In genomic region chr7:19789904-19790347, GRCm38 (mm10) we compare ENCODE assay signal across 8 mouse cellular contexts. TPM values are rescaled to one million over a fixed set of nuclear protein-coding genes. Genes with fewer than 3 reads are reported as not detected.
A peak's percentile ranks its signal among the peaks of the same experiment; 100 is the strongest.
DNase-seq lines count a peak whose midpoint lies in the region; ATAC-seq and TF ChIP-seq lines count a peak whose summit lies in the region.

No protein-coding gene starts in this region.

- peak overlapping the region; percentile 63 for H3K9ac ChIP-seq in heart, embryonic 15.5 days
- H3K9ac ChIP-seq in liver, embryonic 14.5 days (replicated peaks) = no peak overlapping the region
- H3K9ac ChIP-seq in stomach, embryonic 15.5 days = peak overlapping the region; percentile 37

- H3K36me3 ChIP-seq in forebrain, embryonic 10.5 days (replicated peaks) = no peaks in the 10 kb centered on the region
- H3K36me3 ChIP-seq in heart, embryonic 15.5 days = no peaks in the 10 kb centered on the region
- H3K36me3 ChIP-seq in liver, embryonic 14.5 days (replicated peaks; ENCODE audit: control insufficient read depth, insufficient read depth, low read depth) = no peaks in the 10 kb centered on the region
- no peaks in the 10 kb centered on the region for H3K36me3 ChIP-seq in stomach, embryonic 15.5 days

- peaks cover 27% of the 10 kb centered on the region for H3K27me3 ChIP-seq in forebrain, embryonic 10.5 days (ENCODE audit: poor library complexity, severe bottlenecking)
- H3K27me3 ChIP-seq in heart, embryonic 15.5 days = no peaks in the 10 kb centered on the region; the same call in 1 of the 2 replicates
- no peaks in the 10 kb centered on the region for H3K27me3 ChIP-seq in liver, embryonic 14.5 days (ENCODE audit: control insufficient read depth, insufficient read depth, low read length)
- H3K27me3 ChIP-seq in stomach, embryonic 15.5 days (replicated peaks) = no peaks in the 10 kb centered on the region

- H3K4me3 ChIP-seq in forebrain, embryonic 10.5 days = peak overlapping the region; percentile 54
- H3K4me3 ChIP-seq in heart, embryonic 15.5 days = peak overlapping the region; percentile 50
- H3K4me3 ChIP-seq in liver, embryonic 14.5 days (ENCODE audit: insufficient read depth in 1 of 2, low read depth in 2 of 2, low read length in 2 of 2) = peak overlapping the region in 1 of 2 experiments; percentile 4; a peak in 1 of 4 replicates
- H3K4me3 ChIP-seq in stomach, embryonic 15.5 days (replicated peaks) = peak overlapping the region; percentile 36

- 1% methylated on average over 19 of the region's 19 CpGs for WGBS in forebrain, embryonic 10.5 days
- WGBS in heart, embryonic 15.5 days = under 1% methylated on average over 19 of the region's 19 CpGs
- WGBS in liver, embryonic 14.5 days (ENCODE audit: insufficient replicate concordance) = under 1% methylated on average over 19 of the region's 19 CpGs
- 2% methylated on average over 19 of the region's 19 CpGs for WGBS in stomach, embryonic 15.5 days

- peak; percentile 98 for TF ChIP-seq CTCF in liver, embryonic 14.5 days (IDR thresholded peaks at IDR 0.05; ENCODE audit: low read depth)

- peak; percentile 86 for ATAC-seq in CD4-positive, CD25-positive, alpha-beta regulatory T cell, adult 4 months
- peak; percentile 61 for ATAC-seq in heart, embryonic 15.5 days (replicated peaks; ENCODE audit: insufficient number of reproducible peaks, insufficient read depth, low FRiP score, low read depth)
- ATAC-seq in liver, embryonic 14.5 days (ENCODE audit: insufficient read depth) = peak; percentile 55; the same call in 1 of the 2 replicates
- ATAC-seq in stomach, embryonic 15.5 days (ENCODE audit: insufficient read depth, low FRiP score, low read depth) = peak; percentile 41; the same call in 1 of the 2 replicates

- H3K4me2 ChIP-seq in heart, embryonic 15.5 days = peak overlapping the region; percentile 91
- peak overlapping the region; percentile 39 for H3K4me2 ChIP-seq in liver, embryonic 14.5 days (ENCODE audit: low read depth)
- H3K4me2 ChIP-seq in stomach, embryonic 15.5 days = peak overlapping the region; percentile 77

- TF ChIP-seq EP300 in liver, embryonic 14.5 days (IDR thresholded peaks at IDR 0.05; ENCODE audit: low read depth) = no peak

- peaks cover 11% of the 10 kb centered on the region; the same call in 1 of the 2 replicates for H3K9me3 ChIP-seq in forebrain, embryonic 10.5 days
- no peaks in the 10 kb centered on the region for H3K9me3 ChIP-seq in heart, embryonic 15.5 days (replicated peaks)
- no peaks in the 10 kb centered on the region for H3K9me3 ChIP-seq in liver, embryonic 14.5 days (ENCODE audit: control insufficient read depth, low read length)
- H3K9me3 ChIP-seq in stomach, embryonic 15.5 days = no peaks in the 10 kb centered on the region

- DNase-seq in c-Kit-positive CD71-negative TER-119-negative erythroid progenitor cells, embryonic 14.5 days (ENCODE audit: low read depth) = peak; percentile 77
- DNase-seq in forebrain, embryonic 10.5 days (ENCODE audit: extremely low spot score, low spot score) = peak; percentile 89
- DNase-seq in kidney, postnatal 25 days = peak; percentile 90 to 94
- DNase-seq in liver, embryonic 14.5 days (ENCODE audit: low read depth in 3 of 3, low spot score in 3 of 3) = peak; percentile 26 to 51 (median 38)
- peak; percentile 96 for DNase-seq in neural tube, embryonic 10.5 days (ENCODE audit: extremely low spot score, low spot score)

- H3K4me1 ChIP-seq in forebrain, embryonic 10.5 days = peaks cover 18% of the 10 kb centered on the region
- peaks cover 6% of the 10 kb centered on the region for H3K4me1 ChIP-seq in heart, embryonic 15.5 days (replicated peaks)
- H3K4me1 ChIP-seq in liver, embryonic 14.5 days (replicated peaks; ENCODE audit: control insufficient read depth in 2 of 2, insufficient read depth in 2 of 2, low read length in 1 of 2) = 0 out of 4 replicates have a peak, but pooled peaks cover 0 to 3% of the 10 kb centered on the region in 2 experiments
- H3K4me1 ChIP-seq in stomach, embryonic 15.5 days = peaks cover 6% of the 10 kb centered on the region

- H3K27ac ChIP-seq in forebrain, embryonic 10.5 days = peak overlapping the region; percentile 72
- peak overlapping the region; percentile 47; the same call in 1 of the 2 replicates for H3K27ac ChIP-seq in heart, embryonic 15.5 days
- H3K27ac ChIP-seq in liver, embryonic 14.5 days = no peak overlapping the region
- H3K27ac ChIP-seq in stomach, embryonic 15.5 days = no peak overlapping the region

RNA-seq across cellular contexts. Expression of gene Cblc, which starts 6.7 kb away (rescaled TPM):
- not detected for polyA plus RNA-seq in CD4-positive, CD25-positive, alpha-beta regulatory T cell, adult 4 months (2017; shearing (Covaris generic))
- polyA plus RNA-seq in forebrain, embryonic 10.5 days (2016; fragmentation: Nextera tagmentation; extraction: Ambion mirVana) = 0.53 and 1.2 TPM in 2 replicates
- 0.47 and 2.5 TPM in 2 replicates for polyA plus RNA-seq in heart, embryonic 15.5 days (2015; fragmentation: Nextera tagmentation; extraction: Ambion mirVana)
- 0.95 and 1.2 TPM in 2 replicates for polyA plus RNA-seq in liver, embryonic 14.5 days (2012; rRNA removed)
- 1.1 and 1.3 TPM in 2 replicates for polyA plus RNA-seq in liver, embryonic 14.5 days (2014; fragmentation: Nextera tagmentation; extraction: Ambion mirVana)
- polyA plus RNA-seq in stomach, embryonic 15.5 days (2015; fragmentation: Nextera tagmentation; extraction: Ambion mirVana) = 24.3 and 24.6 TPM in 2 replicates

RNA-seq across cellular contexts. Expression of gene Bcam, which starts 19.1 kb away (rescaled TPM):
- polyA plus RNA-seq in CD4-positive, CD25-positive, alpha-beta regulatory T cell, adult 4 months (2017; shearing (Covaris generic)) = 1 to 10 TPM; 2.5 to 3.7 TPM
- 33.1 and 37.3 TPM in 2 replicates for polyA plus RNA-seq in forebrain, embryonic 10.5 days (2016; fragmentation: Nextera tagmentation; extraction: Ambion mirVana)
- polyA plus RNA-seq in heart, embryonic 15.5 days (2015; fragmentation: Nextera tagmentation; extraction: Ambion mirVana) = 358 and 380 TPM in 2 replicates
- polyA plus RNA-seq in liver, embryonic 14.5 days (2012; rRNA removed) = 6.3 and 7.6 TPM in 2 replicates
- polyA plus RNA-seq in liver, embryonic 14.5 days (2014; fragmentation: Nextera tagmentation; extraction: Ambion mirVana) = 4.9 and 6.6 TPM in 2 replicates
- polyA plus RNA-seq in stomach, embryonic 15.5 days (2015; fragmentation: Nextera tagmentation; extraction: Ambion mirVana) = 129 and 151 TPM in 2 replicates

RNA-seq across cellular contexts. Expression of gene Bcl3, which starts 32.6 kb away (rescaled TPM):
- polyA plus RNA-seq in CD4-positive, CD25-positive, alpha-beta regulatory T cell, adult 4 months (2017; shearing (Covaris generic)) = 10 to 100 TPM; 16.0 to 20.5 TPM
- polyA plus RNA-seq in forebrain, embryonic 10.5 days (2016; fragmentation: Nextera tagmentation; extraction: Ambion mirVana) = 0.91 and 1.4 TPM in 2 replicates
- polyA plus RNA-seq in heart, embryonic 15.5 days (2015; fragmentation: Nextera tagmentation; extraction: Ambion mirVana) = 2.0 and 4.7 TPM in 2 replicates
- 2.7 and 3.1 TPM in 2 replicates for polyA plus RNA-seq in liver, embryonic 14.5 days (2012; rRNA removed)
- polyA plus RNA-seq in liver, embryonic 14.5 days (2014; fragmentation: Nextera tagmentation; extraction: Ambion mirVana) = 3.5 and 3.8 TPM in 2 replicates
- 8.9 and 10.4 TPM in 2 replicates for polyA plus RNA-seq in stomach, embryonic 15.5 days (2015; fragmentation: Nextera tagmentation; extraction: Ambion mirVana)

RNA-seq across cellular contexts. Expression of gene Nectin2, which starts 39.6 kb away (rescaled TPM):
- polyA plus RNA-seq in CD4-positive, CD25-positive, alpha-beta regulatory T cell, adult 4 months (2017; shearing (Covaris generic)) = under 1 TPM in 1 of 2 experiments, not detected in 1; 0.12 TPM
- 84.2 and 97.3 TPM in 2 replicates for polyA plus RNA-seq in forebrain, embryonic 10.5 days (2016; fragmentation: Nextera tagmentation; extraction: Ambion mirVana)
- polyA plus RNA-seq in heart, embryonic 15.5 days (2015; fragmentation: Nextera tagmentation; extraction: Ambion mirVana) = 66.5 and 81.4 TPM in 2 replicates
- 7.8 and 8.9 TPM in 2 replicates for polyA plus RNA-seq in liver, embryonic 14.5 days (2012; rRNA removed)
- 10.2 and 10.3 TPM in 2 replicates for polyA plus RNA-seq in liver, embryonic 14.5 days (2014; fragmentation: Nextera tagmentation; extraction: Ambion mirVana)
- polyA plus RNA-seq in stomach, embryonic 15.5 days (2015; fragmentation: Nextera tagmentation; extraction: Ambion mirVana) = 129 and 136 TPM in 2 replicates

Comparison
In these comparisons a context has a peak if more than half of its experiments do, and no peak if none do; other contexts are left out.
1. DNase-seq: peak in every context shown above with its lines; median percentile 96 in neural tube, embryonic 10.5 days; 92 in kidney, postnatal 25 days; 89 in forebrain, embryonic 10.5 days; 77 in c-Kit-positive CD71-negative TER-119-negative erythroid progenitor cells, embryonic 14.5 days; 38 in liver, embryonic 14.5 days.
2. H3K27ac ChIP-seq: peak in forebrain, embryonic 10.5 days (single experiment) and heart, embryonic 15.5 days (single experiment); none in liver, embryonic 14.5 days (single experiment) and stomach, embryonic 15.5 days (single experiment).
3. H3K4me2 ChIP-seq: peak in every context shown above with its lines; median percentile 91 in heart, embryonic 15.5 days; 77 in stomach, embryonic 15.5 days; 39 in liver, embryonic 14.5 days.
4. Peak in every context shown above with its lines, with median percentiles within 50 percentile points of each other: ATAC-seq.